Mouse (Mus musculus) limb, embryonic 14.5 days (tissue): ENCODE results near the gene Prcd. TPM values are rescaled to one million over a fixed set of nuclear protein-coding genes. Genes with fewer than 3 reads are reported as not detected.

Source experiments
- ATAC-seq: fragments of 200-750 bp; cut with Nextera tagmentation; 2 replicates; pipeline ENCODE4 v1.8.0; 2017; ENCODE audit warnings: low read depth, moderate number of reproducible peaks, moderate TSS enrichment; ENCODE audit not compliant: low FRiP score
- DNase-seq: peaks from one replicate; pipeline ENCODE4 v3.0.0-alpha.2; 2015; ENCODE audit warnings: low spot score
- H3K27ac ChIP-seq: fragments of 300-500 bp; sonication (generic); replicated peaks from 2 replicates; pipeline ENCODE4 v1.5.1; 2014; ENCODE audit warnings: low read depth, mild to moderate bottlenecking, low read length, moderate library complexity, mixed read lengths
- H3K27me3 ChIP-seq: fragments of 300-500 bp; sonication (generic); 2 replicates; pipeline ENCODE4 v1.6.1; 2014; ENCODE audit warnings: low read length, mixed read lengths; ENCODE audit not compliant: control insufficient read depth, insufficient read depth
- H3K36me3 ChIP-seq: fragments of 300-500 bp; sonication (generic); 2 replicates; pipeline ENCODE4 v1.6.1; 2014; ENCODE audit warnings: mild to moderate bottlenecking, low read length, moderate library complexity, mixed read lengths; ENCODE audit not compliant: control insufficient read depth, insufficient read depth
- H3K4me1 ChIP-seq: fragments of 300-500 bp; sonication (generic); 2 replicates; pipeline ENCODE4 v1.6.1; 2014; ENCODE audit warnings: antibody characterized with exemption, low read length, mixed read lengths; ENCODE audit not compliant: control insufficient read depth, insufficient read depth
- H3K4me2 ChIP-seq: fragments of 300-500 bp; sonication (generic); replicated peaks from 2 replicates; pipeline ENCODE4 v1.6.1; 2014; ENCODE audit warnings: low read depth, mild to moderate bottlenecking, low read length, moderate library complexity; ENCODE audit not compliant: severe bottlenecking
- H3K4me3 ChIP-seq: fragments of 300-500 bp; sonication (generic); replicated peaks from 2 replicates; pipeline ENCODE4 v1.5.1; 2014; ENCODE audit warnings: low read length
- H3K9ac ChIP-seq: fragments of 300-500 bp; sonication (generic); 2 replicates; pipeline ENCODE4 v1.6.1; 2014; ENCODE audit warnings: mild to moderate bottlenecking, low read depth, low read length, moderate library complexity; ENCODE audit not compliant: severe bottlenecking
- H3K9me3 ChIP-seq: fragments of 300-500 bp; sonication (generic); 2 replicates; pipeline ENCODE4 v1.6.1; 2016; ENCODE audit warnings: low read length; ENCODE audit not compliant: control insufficient read depth
- POLR2A ChIP-seq: fragments of 200-500 bp; IDR thresholded peaks from 2 replicates; pipeline ENCODE4 v1.8.0; 2012; ENCODE audit warnings: inconsistent platforms, mild to moderate bottlenecking, moderate library complexity, borderline replicate concordance; ENCODE audit not compliant: insufficient read depth, insufficient read length; ENCODE audit errors: extremely low read depth
- WGBS: fragments of 180-500 bp; shearing (Covaris S2); extraction: QIAGEN DNeasy Blood & Tissue Kit; methylation state at CpG from one replicate; pipeline ENCODE4 v1.1.7; 2014; 5-methylcytosine and 5-hydroxymethylcytosine counted together
- polyA plus RNA-seq, 2 experiments: library from polyadenylated mRNA; depleted of rRNA in 1 of 2; stranded (reverse) in 1 of 2; unstranded in 1 of 2; fragments of >200 nt; fragmentation: Nextera tagmentation in 1 of 2; extraction: Ambion mirVana in 1 of 2; gene quantifications; 2 replicates each; pipeline versions ENCODE4 v1.2.1 to v1.2.3; 2012 to 2014

Gene Prcd
- polyA plus RNA-seq, 2 experiments, result 0.85 to 1.2 TPM

DNA sequence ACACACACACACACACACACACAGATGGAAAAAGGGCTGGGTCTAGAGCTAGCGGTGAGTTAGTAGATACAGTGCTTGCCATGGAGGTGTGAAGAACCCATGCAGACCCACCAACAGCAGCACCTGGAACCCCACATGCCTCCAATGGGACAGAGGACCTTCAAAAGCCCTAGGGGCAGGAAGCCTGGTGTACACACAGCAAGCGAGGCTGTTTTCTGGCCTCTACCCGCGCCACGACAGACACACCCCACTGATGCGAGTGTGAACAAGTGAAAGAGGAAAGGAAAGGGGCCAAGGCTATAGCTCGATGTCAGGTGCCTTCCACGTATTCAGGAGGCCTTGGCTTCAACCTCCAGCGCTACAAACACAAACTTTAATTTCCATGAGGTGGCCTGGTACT is 41.5 kb upstream of the Prcd start:
- Histone ChIP-seq H3K9me3 (no peaks in the 10 kb centered on the region), H3K27me3 (no peaks in the 10 kb centered on the region), H3K4me2 (no peak overlapping the region), H3K4me3 (no peak overlapping the region), H3K27ac (no peak overlapping the region), H3K9ac (no peak overlapping the region), H3K36me3 (no peaks in the 10 kb centered on the region), H3K4me1 (0 out of 2 replicates have a peak, but pooled peaks cover 3% of the 10 kb centered on the region)
- WGBS, result 87% methylated on average over 9 of the region's 9 CpGs
- no peak for TF ChIP-seq POLR2A
- DNase-seq, result no peak
- no peak for ATAC-seq

DNA sequence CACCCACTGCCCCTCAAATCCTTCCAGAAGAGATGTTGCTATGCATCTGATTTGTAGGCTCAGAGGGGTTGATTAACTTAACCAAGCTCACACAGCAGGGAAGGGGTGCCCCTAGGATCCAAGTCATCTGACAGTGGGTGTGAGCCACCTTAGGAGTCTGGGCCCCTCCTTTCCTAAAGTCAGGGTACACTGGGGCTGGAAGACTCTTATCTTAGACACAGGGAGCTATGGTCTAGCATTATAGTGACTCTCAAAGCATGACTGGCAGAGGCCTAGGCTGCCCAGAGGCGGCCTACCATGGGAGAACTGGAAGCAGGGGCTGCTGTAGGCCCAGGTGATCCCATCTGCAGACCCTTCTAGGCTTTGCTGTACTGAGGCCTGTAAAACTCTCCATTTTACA is 40.8 kb upstream of the Prcd start:
- H3K36me3 ChIP-seq, result no peaks in the 10 kb centered on the region
- H3K4me3 ChIP-seq, result no peak overlapping the region
- no peak overlapping the region for H3K4me2 ChIP-seq
- H3K9ac ChIP-seq, result no peak overlapping the region
- 88% methylated on average over 1 of the region's 1 CpGs for WGBS
- no peaks in the 10 kb centered on the region for H3K27me3 ChIP-seq
- no peak overlapping the region for H3K27ac ChIP-seq
- ATAC-seq (no peak), DNase-seq (no peak)
- no peaks in the 10 kb centered on the region for H3K9me3 ChIP-seq
- H3K4me1 ChIP-seq, result peaks cover 3% of the 10 kb centered on the region; the same call in 1 of the 2 replicates
- TF ChIP-seq POLR2A, result no peak

DNA sequence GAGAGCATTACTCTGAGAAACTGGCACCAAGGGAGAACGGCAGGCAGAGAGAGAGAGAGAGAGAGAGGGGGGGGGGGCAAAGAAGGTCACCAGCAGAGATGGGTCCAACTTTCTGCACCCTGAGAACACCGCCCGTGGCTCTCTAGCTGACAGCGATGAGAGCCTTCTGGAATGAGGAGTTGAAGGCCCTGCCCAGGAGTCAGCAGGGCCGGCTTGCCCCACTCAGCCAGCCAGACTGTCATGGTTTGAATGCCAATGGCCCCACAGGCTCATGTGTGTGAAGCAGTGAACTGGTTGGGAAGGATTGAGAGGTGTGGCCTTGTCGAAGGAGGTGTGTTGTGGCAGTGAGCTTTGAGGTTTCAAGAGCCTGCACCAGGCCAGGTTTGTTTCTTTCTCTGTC is 40.1 kb upstream of the Prcd start:
- ATAC-seq (no peak), DNase-seq (no peak)
- Histone ChIP-seq H3K4me2 (no peak overlapping the region), H3K4me1 (peaks cover 7% of the 10 kb centered on the region), H3K4me3 (no peak overlapping the region), H3K27ac (no peak overlapping the region), H3K9me3 (no peaks in the 10 kb centered on the region), H3K27me3 (no peaks in the 10 kb centered on the region), H3K36me3 (no peaks in the 10 kb centered on the region), H3K9ac (no peak overlapping the region; the same call in 1 of the 2 replicates)
- whole genome bisulfite sequencing, result 92% methylated on average over 6 of the region's 6 CpGs
- no peak for TF ChIP-seq POLR2A

DNA sequence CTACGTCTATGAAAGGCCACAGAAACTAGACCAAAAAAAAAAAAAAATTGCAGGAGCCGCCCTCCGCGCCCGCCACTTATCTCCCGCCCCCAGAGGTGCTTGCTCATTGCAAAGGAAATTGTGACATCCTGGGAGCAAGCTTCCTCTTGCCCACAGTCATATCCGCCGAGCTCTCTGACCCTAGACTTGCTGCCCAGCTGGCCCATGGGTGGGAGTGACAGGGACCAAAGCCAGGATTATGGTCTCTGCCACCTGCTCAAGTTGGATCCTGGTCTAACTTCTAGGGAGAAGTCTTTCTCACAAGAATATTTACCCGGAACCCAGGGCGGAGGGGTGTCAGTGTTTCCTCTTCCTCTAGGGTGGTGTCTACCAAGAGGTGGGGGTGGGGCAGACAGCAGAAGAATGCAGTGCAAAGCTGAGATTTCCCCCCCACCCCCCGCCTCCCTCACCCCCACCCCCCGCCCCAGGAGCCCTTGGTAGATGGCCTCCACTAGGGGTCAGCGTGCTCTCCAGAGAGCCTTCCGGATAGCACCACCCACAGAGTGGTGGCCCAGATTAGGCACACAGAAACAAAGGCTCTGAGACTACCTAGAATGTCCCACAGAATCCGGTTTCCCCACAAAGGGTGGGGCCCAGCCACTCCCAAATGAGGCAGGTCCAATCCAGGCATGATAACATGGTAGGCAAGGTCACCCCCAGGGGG is 37.4 kb upstream of the Prcd start:
- Histone ChIP-seq H3K9me3 (no peaks in the 10 kb centered on the region), H3K4me1 (peaks cover 27% of the 10 kb centered on the region), H3K9ac (no peak overlapping the region), H3K36me3 (no peaks in the 10 kb centered on the region), H3K4me2 (no peak overlapping the region), H3K27me3 (no peaks in the 10 kb centered on the region), H3K27ac (no peak overlapping the region), H3K4me3 (no peak overlapping the region)
- TF ChIP-seq POLR2A, result no peak
- ATAC-seq (no peak), DNase-seq (no peak)
- WGBS, result 53% methylated on average over 15 of the region's 15 CpGs

DNA sequence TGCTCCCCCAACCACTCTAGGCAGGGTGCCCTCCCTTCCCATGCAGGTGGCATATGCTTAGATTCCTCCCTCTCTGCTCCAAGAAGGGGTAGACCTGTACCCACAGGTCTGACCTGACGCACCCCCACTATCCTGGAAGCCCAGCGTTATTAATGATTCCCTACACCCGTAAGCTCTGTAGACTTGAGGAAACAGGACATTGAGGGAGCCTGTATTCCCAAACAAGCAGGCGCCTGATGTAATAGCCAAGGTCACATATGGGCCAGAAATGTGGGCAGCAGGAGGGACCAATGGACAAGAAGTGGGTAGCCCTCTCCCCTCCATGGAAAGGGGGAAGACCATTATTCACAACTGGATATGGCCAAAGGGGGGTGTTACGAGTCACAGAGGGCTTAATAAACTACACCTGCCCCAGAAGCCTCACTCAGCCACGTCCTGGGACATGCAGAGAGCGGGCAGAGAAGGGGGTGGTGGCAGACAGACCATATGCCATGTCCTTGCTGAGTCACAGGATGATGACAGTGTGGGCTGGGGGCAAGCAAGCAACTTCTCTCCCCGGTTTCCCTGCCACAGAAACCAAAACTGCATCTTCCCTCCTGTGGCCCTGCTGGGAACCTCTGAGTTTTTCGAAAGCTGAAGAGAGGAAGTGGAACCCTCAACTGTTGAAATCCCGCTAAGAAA is 36.8 kb upstream of the Prcd start:
- TF ChIP-seq POLR2A, result no peak
- no peaks in the 10 kb centered on the region for H3K36me3 ChIP-seq

More for the DNA sequence above, 36.8 kb upstream of the Prcd start:
- no peaks in the 10 kb centered on the region for H3K27me3 ChIP-seq
- H3K4me3 ChIP-seq, result no peak overlapping the region
- no peaks in the 10 kb centered on the region for H3K9me3 ChIP-seq
- no peak overlapping the region for H3K4me2 ChIP-seq
- DNase-seq (no peak), ATAC-seq (no peak)
- 66% methylated on average over 10 of the region's 10 CpGs for WGBS
- peaks cover 33% of the 10 kb centered on the region for H3K4me1 ChIP-seq
- H3K27ac ChIP-seq, result no peak overlapping the region
- no peak overlapping the region for H3K9ac ChIP-seq
